In genomic region chr7:49120935-49121691, GRCm38 (mm10) we compare ENCODE assay signal across 7 mouse cellular contexts.
DNase-seq lines count a peak whose midpoint lies in the region; ATAC-seq and TF ChIP-seq lines count a peak whose summit lies in the region.

No protein-coding gene starts in this region.

- H3K27me3 ChIP-seq in embryonic facial prominence, embryonic 10.5 days (replicated peaks; ENCODE audit: low read depth, poor library complexity, severe bottlenecking): peaks cover 53% of the 10 kb centered on the region
- H3K27me3 ChIP-seq in intestine, postnatal 0 days (replicated peaks; ENCODE audit: control insufficient read depth, insufficient read depth, low read length): peaks cover 7% of the 10 kb centered on the region; the same call in 1 of the 2 replicates
- peaks cover 58% of the 10 kb centered on the region for H3K27me3 ChIP-seq in midbrain, embryonic 12.5 days

- H3K4me3 ChIP-seq in embryonic facial prominence, embryonic 10.5 days: no peak overlapping the region
- no peak overlapping the region for H3K4me3 ChIP-seq in intestine, postnatal 0 days (ENCODE audit: low read depth, low read length)
- H3K4me3 ChIP-seq in midbrain, embryonic 12.5 days: no peak overlapping the region

- intact Hi-C loops in left cerebral cortex, postnatal 36 days (cut with DNase I): loop anchor here (1.0 to 10.0 kb wide), 6 partner anchors 54 to 372 kb away; no protein-coding TSS in a partner anchor

- peaks cover 20% of the 10 kb centered on the region for H3K4me1 ChIP-seq in embryonic facial prominence, embryonic 10.5 days
- H3K4me1 ChIP-seq in intestine, postnatal 0 days (replicated peaks; ENCODE audit: control insufficient read depth, insufficient read depth, low read length): no peaks in the 10 kb centered on the region
- peaks cover 25% of the 10 kb centered on the region for H3K4me1 ChIP-seq in midbrain, embryonic 12.5 days

- peak overlapping the region; percentile 27; the same call in 1 of the 2 replicates for H3K27ac ChIP-seq in embryonic facial prominence, embryonic 10.5 days (replicated peaks)
- H3K27ac ChIP-seq in intestine, postnatal 0 days (ENCODE audit: low read depth, low read length): no peak overlapping the region
- H3K27ac ChIP-seq in midbrain, embryonic 12.5 days (replicated peaks): peak overlapping the region; percentile 72

- no peak overlapping the region for H3K9ac ChIP-seq in intestine, postnatal 0 days (ENCODE audit: low read depth, low read length)
- H3K9ac ChIP-seq in midbrain, embryonic 12.5 days (replicated peaks): no peak overlapping the region

- peak; percentile 78 for ATAC-seq in granulocyte monocyte progenitor cell, adult 5-6 weeks (replicated peaks; ENCODE audit: poor library complexity, severe bottlenecking)
- ATAC-seq in intestine, postnatal 0 days: peak; percentile 72; the same call in 1 of the 2 replicates
- peak; percentile 63 for ATAC-seq in midbrain, embryonic 12.5 days (ENCODE audit: low FRiP score, low read depth)

- H3K9me3 ChIP-seq in embryonic facial prominence, embryonic 10.5 days: no peaks in the 10 kb centered on the region
- no peaks in the 10 kb centered on the region for H3K9me3 ChIP-seq in intestine, postnatal 0 days (ENCODE audit: control insufficient read depth)
- no peaks in the 10 kb centered on the region for H3K9me3 ChIP-seq in midbrain, embryonic 12.5 days

- H3K36me3 ChIP-seq in embryonic facial prominence, embryonic 10.5 days (replicated peaks): no peaks in the 10 kb centered on the region
- H3K36me3 ChIP-seq in intestine, postnatal 0 days (ENCODE audit: control insufficient read depth, insufficient read depth): no peaks in the 10 kb centered on the region
- H3K36me3 ChIP-seq in midbrain, embryonic 12.5 days: no peaks in the 10 kb centered on the region

- H3K4me2 ChIP-seq in intestine, postnatal 0 days (replicated peaks; ENCODE audit: low read depth): no peak overlapping the region
- peak overlapping the region; percentile 54 for H3K4me2 ChIP-seq in midbrain, embryonic 12.5 days (replicated peaks)

- DNase-seq in adrenal gland, postnatal 10 days: peak; percentile 94
- DNase-seq in embryonic facial prominence, embryonic 10.5 days (ENCODE audit: low spot score): peak; percentile 87
- DNase-seq in left cerebral cortex, postnatal 36 days (ENCODE audit: low spot score in 2 of 2): peak; percentile 87
- DNase-seq in spleen, adult 18-20 months: peak; percentile 43 to 74

- TF ChIP-seq CTCF in intestine, postnatal 0 days (IDR thresholded peaks at IDR 0.05; ENCODE audit: low read depth): peak; percentile 90

- 44% methylated on average over 20 of the region's 20 CpGs for WGBS in embryonic facial prominence, embryonic 10.5 days
- WGBS in intestine, postnatal 0 days: 39% methylated on average over 20 of the region's 20 CpGs
- WGBS in midbrain, embryonic 12.5 days: 29% methylated on average over 20 of the region's 20 CpGs
